Mouse (Mus musculus) hindbrain, embryonic 10.5 days (tissue): ENCODE measurements around the gene Eftud2. TPM values are rescaled to one million over a fixed set of nuclear protein-coding genes. Genes with fewer than 3 reads are reported as not detected.

Source experiments
- DNase-seq: peaks from one replicate; pipeline ENCODE4 v3.0.0-alpha.2; 2017; ENCODE audit warnings: low spot score
- H3K27ac ChIP-seq: fragments of 300-500 bp; sonication (generic); 2 replicates; pipeline ENCODE4 v1.5.1; 2016; ENCODE audit warnings: mild to moderate bottlenecking, moderate library complexity
- H3K27me3 ChIP-seq: fragments of 300-500 bp; sonication (generic); 2 replicates; pipeline ENCODE4 v1.6.1; 2016; ENCODE audit warnings: mild to moderate bottlenecking; ENCODE audit not compliant: poor library complexity, insufficient read depth, severe bottlenecking
- H3K36me3 ChIP-seq: fragments of 300-500 bp; sonication (generic); 2 replicates; pipeline ENCODE4 v1.6.1; 2016; ENCODE audit warnings: mild to moderate bottlenecking, moderate library complexity
- H3K4me1 ChIP-seq: fragments of 300-500 bp; sonication (generic); replicated peaks from 2 replicates; pipeline ENCODE4 v1.6.1; 2016; ENCODE audit warnings: mild to moderate bottlenecking
- H3K4me3 ChIP-seq: fragments of 300-500 bp; sonication (generic); 2 replicates; pipeline ENCODE4 v1.5.1; 2016; ENCODE audit warnings: mild to moderate bottlenecking, moderate library complexity
- H3K9me3 ChIP-seq: fragments of 300-500 bp; sonication (generic); 2 replicates; pipeline ENCODE4 v1.6.1; 2016; ENCODE audit warnings: mild to moderate bottlenecking, moderate library complexity
- WGBS: fragments of 180-500 bp; shearing (Covaris S2); methylation state at CpG from one replicate; pipeline ENCODE4 v1.1.7; 2016; 5-methylcytosine and 5-hydroxymethylcytosine counted together
- polyA plus RNA-seq: library from polyadenylated mRNA; unstranded; fragments of >200 nt; fragmentation: Nextera tagmentation; extraction: Ambion mirVana; gene quantifications from 2 replicates; pipeline ENCODE4 v1.2.1, GENCODE M21; 2016

Eftud2 gene
- polyA plus RNA-seq, 1 experiment from 2014 or later = 290 TPM

GRCm38 (mm10) chr11:102858951-102859350, 21.8 kb downstream of the Eftud2 start:
- Histone ChIP-seq H3K27me3 (no peaks in the 10 kb centered on the region), H3K4me3 (no peak overlapping the region), H3K9me3 (no peaks in the 10 kb centered on the region), H3K27ac (no peak overlapping the region), H3K4me1 (no peaks in the 10 kb centered on the region), H3K36me3 (peaks cover 100% of the 10 kb centered on the region)
- DNase-seq = no peak
- WGBS = 84% methylated on average over 11 of the region's 11 CpGs

GRCm38 (mm10) chr11:102855941-102856340, 24.8 kb downstream of the Eftud2 start:
- H3K27ac ChIP-seq = no peak overlapping the region
- DNase-seq = no peak
- H3K9me3 ChIP-seq = no peaks in the 10 kb centered on the region
- no peaks in the 10 kb centered on the region for H3K4me1 ChIP-seq
- peaks cover 100% of the 10 kb centered on the region for H3K36me3 ChIP-seq
- 72% methylated on average over 6 of the region's 6 CpGs for WGBS
- no peak overlapping the region for H3K4me3 ChIP-seq
- H3K27me3 ChIP-seq = no peaks in the 10 kb centered on the region

- Histone ChIP-seq H3K9me3 (no peaks in the 10 kb centered on the region), H3K4me3 (no peak overlapping the region), H3K27ac (no peak overlapping the region), H3K36me3 (peaks cover 100% of the 10 kb centered on the region), H3K27me3 (no peaks in the 10 kb centered on the region), H3K4me1 (no peaks in the 10 kb centered on the region)
- no peak for DNase-seq
Observed at GRCm38 (mm10) chr11:102853760-102854159, 27.0 kb downstream of the Eftud2 start.

DNA sequence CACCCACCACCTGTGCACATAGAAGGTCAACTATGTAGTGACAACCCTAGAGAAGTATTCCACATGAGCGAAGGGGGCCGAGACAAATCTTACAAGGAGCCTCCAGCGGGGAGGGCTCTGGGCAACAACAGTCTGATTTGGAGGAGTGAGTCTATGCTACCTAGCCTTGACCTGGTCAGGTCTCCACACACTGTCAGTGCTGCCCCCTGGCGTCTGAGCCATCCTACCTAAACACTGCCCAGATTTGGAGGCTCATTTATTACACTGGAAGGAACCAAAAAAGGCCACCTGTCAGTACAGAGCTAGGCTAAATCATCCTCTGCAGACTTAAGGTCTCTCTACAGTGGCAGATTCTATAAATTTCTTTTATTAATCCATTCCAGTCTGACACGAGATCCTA, 28.9 kb downstream of the Eftud2 start:
- Histone ChIP-seq H3K27me3 (no peaks in the 10 kb centered on the region), H3K4me1 (no peaks in the 10 kb centered on the region), H3K27ac (no peak overlapping the region), H3K4me3 (no peak overlapping the region), H3K36me3 (peaks cover 100% of the 10 kb centered on the region), H3K9me3 (no peaks in the 10 kb centered on the region)
- 73% methylated on average over 5 of the region's 5 CpGs for WGBS
- DNase-seq = peak; percentile 55

GRCm38 (mm10) chr11:102845926-102846325, 34.9 kb downstream of the Eftud2 start:
- Histone ChIP-seq H3K4me3 (no peak overlapping the region), H3K27me3 (no peaks in the 10 kb centered on the region), H3K27ac (no peak overlapping the region), H3K4me1 (no peaks in the 10 kb centered on the region), H3K36me3 (peaks cover 100% of the 10 kb centered on the region), H3K9me3 (no peaks in the 10 kb centered on the region)
- WGBS = 79% methylated on average over 10 of the region's 10 CpGs
- DNase-seq = no peak

GRCm38 (mm10) chr11:102838616-102839150, 42.1 kb downstream of the Eftud2 start:
- Histone ChIP-seq H3K4me1 (no peaks in the 10 kb centered on the region), H3K36me3 (peaks cover 79% of the 10 kb centered on the region), H3K4me3 (no peak overlapping the region), H3K9me3 (no peaks in the 10 kb centered on the region), H3K27me3 (no peaks in the 10 kb centered on the region), H3K27ac (no peak overlapping the region)
- 91% methylated on average over 9 of the region's 9 CpGs for WGBS
- no peak for DNase-seq

- no peaks in the 10 kb centered on the region for H3K9me3 ChIP-seq
- H3K27ac ChIP-seq = no peak overlapping the region
- no peak overlapping the region for H3K4me3 ChIP-seq
- no peak for DNase-seq
- no peaks in the 10 kb centered on the region for H3K27me3 ChIP-seq
- peaks cover 73% of the 10 kb centered on the region for H3K36me3 ChIP-seq
- 92% methylated on average over 2 of the region's 2 CpGs for WGBS
- H3K4me1 ChIP-seq = no peaks in the 10 kb centered on the region
Observed at GRCm38 (mm10) chr11:102838126-102838525, 42.7 kb downstream of the Eftud2 start.

- WGBS = 88% methylated on average over 1 of the region's 1 CpGs
- Histone ChIP-seq H3K9me3 (no peaks in the 10 kb centered on the region), H3K4me1 (no peaks in the 10 kb centered on the region), H3K36me3 (peaks cover 66% of the 10 kb centered on the region), H3K4me3 (no peak overlapping the region), H3K27ac (no peak overlapping the region), H3K27me3 (no peaks in the 10 kb centered on the region)
- no peak for DNase-seq
Observed at GRCm38 (mm10) chr11:102837385-102837784, 43.4 kb downstream of the Eftud2 start.

DNA sequence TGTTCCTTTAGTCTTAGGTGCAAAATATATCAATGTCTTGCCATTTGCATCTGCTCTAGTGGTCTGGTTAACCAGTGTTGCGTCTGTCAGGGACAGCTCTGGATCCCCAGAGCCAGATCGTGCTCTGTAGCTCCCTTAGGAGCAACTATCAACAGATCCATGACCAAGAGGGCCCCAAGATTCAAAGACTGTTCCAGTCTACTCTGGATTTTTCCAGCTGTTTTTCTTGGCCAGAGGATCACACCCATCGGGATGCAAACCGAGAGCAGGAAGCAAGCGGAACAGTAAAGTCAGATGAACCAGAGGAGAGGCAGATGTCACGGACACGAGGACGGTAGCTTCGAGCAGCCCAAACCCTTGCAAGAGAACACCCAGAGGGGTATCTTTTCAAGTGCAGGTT, 44.6 kb downstream of the Eftud2 start:
- Histone ChIP-seq H3K9me3 (no peaks in the 10 kb centered on the region), H3K36me3 (peaks cover 54% of the 10 kb centered on the region), H3K27me3 (peaks cover 1% of the 10 kb centered on the region; the same call in 1 of the 2 replicates), H3K27ac (no peak overlapping the region), H3K4me1 (no peaks in the 10 kb centered on the region), H3K4me3 (no peak overlapping the region)
- 92% methylated on average over 9 of the region's 9 CpGs for WGBS
- DNase-seq = no peak

DNA sequence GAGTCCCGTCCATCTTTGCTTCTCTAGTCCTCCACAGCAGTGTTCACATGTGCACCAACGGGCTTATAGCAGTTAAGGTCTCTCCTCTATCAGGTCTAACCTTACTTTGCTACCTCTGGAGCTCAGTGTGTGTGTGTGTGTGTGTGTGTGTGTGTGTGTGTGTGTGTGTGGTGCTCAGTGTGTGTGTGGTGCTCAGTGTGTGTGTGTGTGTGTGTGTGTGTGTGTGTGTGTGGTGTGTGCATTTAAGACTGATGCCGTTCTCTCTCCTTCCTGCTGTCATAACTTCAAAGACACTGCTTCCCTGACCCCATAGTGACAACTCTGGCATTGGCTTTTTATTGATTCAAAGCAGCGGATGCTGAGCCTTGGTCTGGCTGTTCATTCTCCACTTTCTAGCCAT, 45.2 kb downstream of the Eftud2 start, which contains the start of gene Higd1b:
Higd1b (plus strand) TSS at position 301 of the 400 bp plus-strand sequence.
- Histone ChIP-seq H3K4me3 (no peak within 1 kb of the TSS), H3K27me3 (peaks cover 3% of the 10 kb centered on the region; the same call in 1 of the 2 replicates), H3K36me3 (peaks cover 48% of the 10 kb centered on the region), H3K4me1 (no peaks in the 10 kb centered on the region), H3K9me3 (no peaks in the 10 kb centered on the region), H3K27ac (no peak within 1 kb of the TSS)
- no peak for DNase-seq
- 77% methylated on average over 4 of the region's 4 CpGs for WGBS

- Histone ChIP-seq H3K36me3 (peaks cover 35% of the 10 kb centered on the region), H3K27me3 (peaks cover 3% of the 10 kb centered on the region; the same call in 1 of the 2 replicates), H3K4me3 (no peak overlapping the region), H3K27ac (no peak overlapping the region), H3K9me3 (no peaks in the 10 kb centered on the region), H3K4me1 (no peaks in the 10 kb centered on the region)
- WGBS = 84% methylated on average over 10 of the region's 10 CpGs
- DNase-seq = no peak
Observed at GRCm38 (mm10) chr11:102834219-102834618, 46.6 kb downstream of the Eftud2 start.

GRCm38 (mm10) chr11:102832700-102833297, 48.0 kb downstream of the Eftud2 start:
- Histone ChIP-seq H3K27ac (0 out of 2 replicates have a peak overlapping the region, but pooled peaks have one; percentile 8), H3K36me3 (peaks cover 21% of the 10 kb centered on the region), H3K4me1 (no peaks in the 10 kb centered on the region), H3K9me3 (no peaks in the 10 kb centered on the region), H3K4me3 (no peak overlapping the region), H3K27me3 (peaks cover 3% of the 10 kb centered on the region; the same call in 1 of the 2 replicates)
- 73% methylated on average over 18 of the region's 18 CpGs for WGBS
- DNase-seq = no peak

DNA sequence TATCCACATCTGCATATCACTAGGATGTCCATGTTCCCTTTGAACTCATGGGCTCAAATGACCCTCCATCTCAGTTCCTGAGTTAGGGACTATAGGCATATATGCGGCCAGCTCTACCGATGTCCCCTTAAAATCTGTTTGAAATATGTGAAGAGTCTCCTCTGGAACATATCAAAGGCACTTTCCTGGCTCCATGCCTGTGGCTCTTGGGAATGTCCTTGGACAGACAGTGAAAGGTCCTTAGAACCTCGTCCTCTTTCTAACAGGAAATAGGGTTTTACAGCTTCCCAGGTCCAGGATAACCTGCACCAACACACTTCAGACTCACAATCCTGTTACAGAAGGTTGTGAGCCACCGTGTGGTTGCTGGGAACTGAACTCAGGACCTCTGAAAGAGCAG, 50.5 kb downstream of the Eftud2 start:
- H3K36me3 ChIP-seq = no peaks in the 10 kb centered on the region
- DNase-seq = no peak
- 86% methylated on average over 4 of the region's 4 CpGs for WGBS

More for the DNA sequence above, 50.5 kb downstream of the Eftud2 start:
- Histone ChIP-seq H3K27ac (no peak overlapping the region), H3K9me3 (no peaks in the 10 kb centered on the region), H3K4me1 (no peaks in the 10 kb centered on the region), H3K4me3 (no peak overlapping the region), H3K27me3 (peaks cover 3% of the 10 kb centered on the region; the same call in 1 of the 2 replicates)
